Mouse (Mus musculus): Measurements from ENCODE around the gene Hsf2bp.

GRCm38 (mm10) chr17:31946436-31946835, 89.7 kb downstream of the Hsf2bp start:
- TF ChIP-seq POLR2A (IDR thresholded peaks at IDR 0.05; ENCODE audit: borderline replicate concordance, insufficient read depth, low read length), result no peak
- no peak for TF ChIP-seq CTCF (IDR thresholded peaks at IDR 0.05; ENCODE audit: borderline replicate concordance, insufficient read depth, low read depth, low read length)
